Mouse (Mus musculus) kidney, adult 9 months (tissue): ENCODE measurements around the gene 1700021F05Rik.
A peak's percentile ranks its signal among the peaks of the same experiment; 100 is the strongest.

ENCODE experiments used
- DNase-seq: peaks from one replicate; pipeline ENCODE4 v3.0.0; 2022

Gene 1700021F05Rik

GRCm38 (mm10) chr10:43480227-43480849 lies 60.5 kb downstream of the 1700021F05Rik start:
- no peak for DNase-seq

GRCm38 (mm10) chr10:43479436-43480157 lies 61.2 kb downstream of the 1700021F05Rik start:
- DNase-seq, result peak; percentile 86

- DNase-seq, result peak; percentile 49
Observed at GRCm38 (mm10) chr10:43478751-43479435, 61.9 kb downstream of the 1700021F05Rik start, which contains the start of gene Bend3. Bend3 (plus strand) TSS chr10:43478831.

- DNase-seq, result peak; percentile 80
Observed at GRCm38 (mm10) chr10:43477865-43478681, 62.7 kb downstream of the 1700021F05Rik start.

- no peak for DNase-seq
Observed at GRCm38 (mm10) chr10:43477459-43477858, 63.3 kb downstream of the 1700021F05Rik start.

- DNase-seq, result peak; percentile 57
Observed at GRCm38 (mm10) chr10:43475376-43475775, 65.4 kb downstream of the 1700021F05Rik start.
